9 mouse cellular contexts compared by ENCODE assay signal in genomic region chr16:17625488-17626268, GRCm38 (mm10). TPM values are rescaled to one million over a fixed set of nuclear protein-coding genes. Genes with fewer than 3 reads are reported as not detected.
DNase-seq lines count a peak whose midpoint lies in the region; ATAC-seq and TF ChIP-seq lines count a peak whose summit lies in the region.
"Had no signal": no experiment of that assay in that cellular context is flagged by ENCODE, and none has a peak within 500 bp of the region (broad histone marks: within the 10 kb centered on the region; RNA-seq: fewer than 3 reads in every experiment).

No protein-coding gene starts in this region.

- peak; percentile 54 for TF ChIP-seq CTCF in cortical plate, adult 2 months (IDR thresholded peaks at IDR 0.05; ENCODE audit: extremely low read depth, insufficient read depth, low read length)

- intact Hi-C loops in left cerebral cortex, postnatal 10 days (cut with DNase I), result no loop called here

- TF ChIP-seq POLR2A in cortical plate, adult 2 months (IDR thresholded peaks at IDR 0.05; ENCODE audit: extremely low read depth, insufficient read depth, low read length), result no peak

- no peak overlapping the region for H3K27ac ChIP-seq in kidney, embryonic 14.5 days (ENCODE audit: low read depth, low read length)
- no peak overlapping the region for H3K27ac ChIP-seq in cortical plate, adult 2 months (ENCODE audit: insufficient read depth, low read length)
- H3K27ac ChIP-seq: limb, embryonic 15.5 days had no signal

- H3K36me3 ChIP-seq in kidney, embryonic 14.5 days (ENCODE audit: control insufficient read depth, insufficient read depth, low read length), result peaks cover 73% of the 10 kb centered on the region

- WGBS in kidney, embryonic 14.5 days, result 74% methylated on average over 8 of the region's 8 CpGs

- no peaks in the 10 kb centered on the region; the same call in 1 of the 2 replicates for H3K4me1 ChIP-seq in kidney, embryonic 14.5 days (ENCODE audit: control insufficient read depth, insufficient read depth, low read length)
- H3K4me1 ChIP-seq in cortical plate, adult 2 months (ENCODE audit: control insufficient read depth, insufficient read depth, low read length), result no peaks in the 10 kb centered on the region
- H3K4me1 ChIP-seq: limb, embryonic 15.5 days had no signal

- H3K9me3 ChIP-seq in kidney, embryonic 14.5 days (ENCODE audit: control insufficient read depth, low read length), result no peaks in the 10 kb centered on the region
- H3K9me3 ChIP-seq: limb, embryonic 15.5 days had no signal

- ATAC-seq in kidney, embryonic 14.5 days (ENCODE audit: low FRiP score, low TSS enrichment), result peak; percentile 76; the same call in 1 of the 2 replicates
- 0 out of 2 replicates have a peak, but pooled peaks have one; percentile 45 for ATAC-seq in megakaryocyte, adult 5-6 weeks (ENCODE audit: poor library complexity, severe bottlenecking)

- no peak overlapping the region for H3K4me3 ChIP-seq in kidney, embryonic 14.5 days (ENCODE audit: low read length)
- no peak overlapping the region for H3K4me3 ChIP-seq in cortical plate, adult 2 months (ENCODE audit: insufficient read depth, low read length)
- H3K4me3 ChIP-seq: limb, embryonic 15.5 days had no signal

- H3K9ac ChIP-seq in kidney, embryonic 14.5 days (ENCODE audit: low read depth, low read length), result no peak overlapping the region
- H3K9ac ChIP-seq: limb, embryonic 15.5 days had no signal

- no peak for DNase-seq in kidney, postnatal 10 days
- DNase-seq in ES-CJ7 (ENCODE audit: low read depth, low spot score), result peak; percentile 61
- DNase-seq in urinary bladder, postnatal 14 days (ENCODE audit: low spot score), result no peak
- no peak for DNase-seq in left cerebral cortex, postnatal 10 days (ENCODE audit: extremely low spot score in 1 of 2, low spot score in 2 of 2)
- no peak for DNase-seq in ovary, postnatal 10 days (ENCODE audit: low spot score)

- no peaks in the 10 kb centered on the region for H3K27me3 ChIP-seq in kidney, embryonic 14.5 days (ENCODE audit: control insufficient read depth, insufficient read depth, low read length)
- H3K27me3 ChIP-seq: limb, embryonic 15.5 days had no signal

- H3K4me2 ChIP-seq in kidney, embryonic 14.5 days (replicated peaks; ENCODE audit: low read depth, low read length), result no peak overlapping the region
- H3K4me2 ChIP-seq: limb, embryonic 15.5 days had no signal

RNA-seq across cellular contexts. Expression of gene Smpd4, which starts 6.5 kb away (rescaled TPM):
- polyA plus RNA-seq in kidney, embryonic 14.5 days (2014; fragmentation: Nextera tagmentation; extraction: Ambion mirVana), result 33.4 and 54.9 TPM in 2 replicates
- 196 and 203 TPM in 2 replicates for polyA plus RNA-seq in cortical plate, adult 2 months (2012; rRNA removed)
- total RNA-seq in megakaryocyte, adult 5-6 weeks (2015), result 35.2 and 35.7 TPM in 2 replicates
- 27.0 and 31.0 TPM in 2 replicates for total RNA-seq in megakaryocyte, adult 5-6 weeks (2017)
- total RNA-seq in left cerebral cortex, postnatal 10 days (2021), result 10 to 100 TPM; 47.7 to 50.1 TPM

RNA-seq across cellular contexts. Expression of gene Ccdc74a, which starts 20.6 kb away (rescaled TPM):
- polyA plus RNA-seq in kidney, embryonic 14.5 days (2014; fragmentation: Nextera tagmentation; extraction: Ambion mirVana), result 7.0 and 8.6 TPM in 2 replicates
- 33.0 and 39.9 TPM in 2 replicates for polyA plus RNA-seq in cortical plate, adult 2 months (2012; rRNA removed)
- total RNA-seq in megakaryocyte, adult 5-6 weeks (2015), result 0.36 TPM in 1 of 2 replicates, not detected in the other
- not detected in 2 replicates for total RNA-seq in megakaryocyte, adult 5-6 weeks (2017)
- total RNA-seq in left cerebral cortex, postnatal 10 days (2021), result 10 to 100 TPM; 30.3 to 32.3 TPM

RNA-seq across cellular contexts. Expression of gene Slc7a4, which starts 42.7 kb away (rescaled TPM):
- 4.3 and 6.6 TPM in 2 replicates for polyA plus RNA-seq in kidney, embryonic 14.5 days (2014; fragmentation: Nextera tagmentation; extraction: Ambion mirVana)
- polyA plus RNA-seq in cortical plate, adult 2 months (2012; rRNA removed), result 82.5 and 104 TPM in 2 replicates
- not detected in 2 replicates for total RNA-seq in megakaryocyte, adult 5-6 weeks (2015)
- total RNA-seq in megakaryocyte, adult 5-6 weeks (2017), result 0.40 TPM in 1 of 2 replicates, not detected in the other
- total RNA-seq in left cerebral cortex, postnatal 10 days (2021), result 10 to 100 TPM; 68.2 to 71.1 TPM

Comparison
In these comparisons a context has a peak if more than half of its experiments do, and no peak if none do; other contexts are left out.
1. RNA of gene Ccdc74a, which starts 20.6 kb away (total RNA-seq): 30.3 to 32.3 TPM in left cerebral cortex, postnatal 10 days; 0.36 TPM in megakaryocyte, adult 5-6 weeks; every median in the first group is over 10 times any median in the second.
2. RNA of gene Slc7a4, which starts 42.7 kb away (total RNA-seq): 68.2 to 71.1 TPM in left cerebral cortex, postnatal 10 days; 0.40 TPM in megakaryocyte, adult 5-6 weeks; every median in the first group is over 10 times any median in the second.